ENCODE assay signal across 21 mouse cellular contexts in the genomic region with DNA sequence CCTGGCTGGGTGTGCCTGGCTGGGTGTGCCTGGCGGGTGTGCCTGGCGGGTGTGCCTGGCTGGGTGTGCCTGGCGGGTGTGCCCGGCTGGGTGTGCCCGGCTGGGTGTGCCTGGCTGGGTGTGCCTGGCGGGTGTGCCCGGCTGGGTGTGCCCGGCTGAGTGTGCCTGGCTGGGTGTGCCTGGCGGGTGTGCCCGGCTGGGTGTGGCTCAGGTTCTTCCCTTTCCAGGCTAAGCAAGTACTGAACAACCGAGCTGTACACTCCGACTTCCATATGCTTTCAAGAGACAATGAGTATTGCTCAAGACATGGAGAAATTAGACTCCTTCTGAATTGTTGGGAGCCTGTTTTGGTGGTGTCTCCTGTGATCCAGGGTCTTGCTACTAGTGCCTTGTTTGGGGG. TPM values are rescaled to one million over a fixed set of nuclear protein-coding genes. Genes with fewer than 3 reads are reported as not detected.
A peak's percentile ranks its signal among the peaks of the same experiment; 100 is the strongest.
DNase-seq lines count a peak whose midpoint lies in the region; ATAC-seq and TF ChIP-seq lines count a peak whose summit lies in the region.
"Had no signal": no experiment of that assay in that cellular context is flagged by ENCODE, and none has a peak within 500 bp of the region (broad histone marks: within the 10 kb centered on the region; RNA-seq: fewer than 3 reads in every experiment).

No protein-coding gene starts in this region.

- no peaks in the 10 kb centered on the region for H3K9me3 ChIP-seq in forebrain, embryonic 11.5 days (ENCODE audit: control insufficient read depth, low read length)
- no peaks in the 10 kb centered on the region for H3K9me3 ChIP-seq in forebrain, postnatal 0 days (ENCODE audit: low read length)
- peaks cover 21% of the 10 kb centered on the region for H3K9me3 ChIP-seq in liver, embryonic 12.5 days (replicated peaks)
- H3K9me3 ChIP-seq in liver, embryonic 16.5 days (replicated peaks; ENCODE audit: control insufficient read depth, low read length): peaks cover 13% of the 10 kb centered on the region
- H3K9me3 ChIP-seq in forebrain, embryonic 10.5 days: no peaks in the 10 kb centered on the region
- H3K9me3 ChIP-seq: embryonic facial prominence, embryonic 10.5 days; forebrain, embryonic 15.5 days; heart, embryonic 13.5 days; hindbrain, embryonic 15.5 days had no signal

- no peak for TF ChIP-seq CTCF in forebrain, postnatal 0 days (IDR thresholded peaks at IDR 0.05; ENCODE audit: low read depth)

- H3K4me3 ChIP-seq in forebrain, embryonic 11.5 days (ENCODE audit: low read depth, low read length): no peak overlapping the region
- no peak overlapping the region for H3K4me3 ChIP-seq in forebrain, postnatal 0 days (ENCODE audit: low read depth, low read length)
- no peak overlapping the region for H3K4me3 ChIP-seq in liver, embryonic 12.5 days
- H3K4me3 ChIP-seq in liver, embryonic 16.5 days (ENCODE audit: low read depth, low read length): no peak overlapping the region
- no peak overlapping the region for H3K4me3 ChIP-seq in forebrain, embryonic 10.5 days
- H3K4me3 ChIP-seq: forebrain, embryonic 15.5 days; heart, embryonic 13.5 days; hindbrain, embryonic 15.5 days had no signal

- DNase-seq in forebrain, embryonic 11.5 days (ENCODE audit: low spot score): peak; percentile 54
- DNase-seq in forebrain, postnatal 0 days: no peak
- peak; percentile 39 for DNase-seq in R1 (ENCODE audit: low read depth, low spot score)
- DNase-seq in urinary bladder, adult 2 months (ENCODE audit: low spot score): no peak
- DNase-seq in kidney, adult 11 months: no peak
- no peak for DNase-seq in forebrain, embryonic 10.5 days (ENCODE audit: extremely low spot score, low spot score)
- DNase-seq: adrenal gland, postnatal 14 days; B cell, adult 2 months; cerebellum, adult 9-10 months; cerebellum, postnatal 25 days; gastrocnemius, postnatal 10 days; heart, postnatal 36 days had no signal

- no peaks in the 10 kb centered on the region for H3K36me3 ChIP-seq in forebrain, embryonic 11.5 days (ENCODE audit: control insufficient read depth, insufficient read depth, low read length)
- 0 out of 2 replicates have a peak, but pooled peaks cover under 1% of the 10 kb centered on the region for H3K36me3 ChIP-seq in forebrain, postnatal 0 days (ENCODE audit: insufficient read depth)
- peaks cover 25% of the 10 kb centered on the region for H3K36me3 ChIP-seq in liver, embryonic 12.5 days
- H3K36me3 ChIP-seq in liver, embryonic 16.5 days (ENCODE audit: control insufficient read depth, insufficient read depth): peaks cover under 1% of the 10 kb centered on the region; the same call in 1 of the 2 replicates
- H3K36me3 ChIP-seq in forebrain, embryonic 10.5 days (replicated peaks): peaks cover 19% of the 10 kb centered on the region

- H3K4me1 ChIP-seq in forebrain, embryonic 11.5 days (replicated peaks; ENCODE audit: control insufficient read depth, insufficient read depth, low read length): peaks cover 3% of the 10 kb centered on the region
- H3K4me1 ChIP-seq in forebrain, postnatal 0 days (ENCODE audit: insufficient read depth): 0 out of 2 replicates have a peak, but pooled peaks cover 14% of the 10 kb centered on the region
- peaks cover 43% of the 10 kb centered on the region for H3K4me1 ChIP-seq in liver, embryonic 12.5 days
- peaks cover 19% of the 10 kb centered on the region for H3K4me1 ChIP-seq in liver, embryonic 16.5 days (ENCODE audit: control insufficient read depth, low read depth, low read length)
- peaks cover 30% of the 10 kb centered on the region for H3K4me1 ChIP-seq in forebrain, embryonic 10.5 days

- WGBS in forebrain, embryonic 11.5 days: 96% methylated on average over 12 of the region's 12 CpGs
- 96% methylated on average over 10 of the region's 12 CpGs for whole genome bisulfite sequencing in forebrain, postnatal 0 days
- WGBS in liver, embryonic 12.5 days (ENCODE audit: insufficient replicate concordance): 90% methylated on average over 9 of the region's 12 CpGs
- WGBS in liver, embryonic 16.5 days (ENCODE audit: insufficient replicate concordance): 77% methylated on average over 12 of the region's 12 CpGs
- WGBS in forebrain, embryonic 10.5 days: 95% methylated on average over 12 of the region's 12 CpGs

- H3K27me3 ChIP-seq in forebrain, embryonic 11.5 days (ENCODE audit: control insufficient read depth, insufficient read depth, low read length): no peaks in the 10 kb centered on the region
- H3K27me3 ChIP-seq in forebrain, postnatal 0 days (ENCODE audit: insufficient read depth, low read length): no peaks in the 10 kb centered on the region
- H3K27me3 ChIP-seq in liver, embryonic 12.5 days (replicated peaks): no peaks in the 10 kb centered on the region
- H3K27me3 ChIP-seq in liver, embryonic 16.5 days (ENCODE audit: control insufficient read depth, insufficient read depth, low read depth, low read length): no peaks in the 10 kb centered on the region
- H3K27me3 ChIP-seq in forebrain, embryonic 10.5 days (ENCODE audit: poor library complexity, severe bottlenecking): no peaks in the 10 kb centered on the region
- H3K27me3 ChIP-seq: forebrain, embryonic 15.5 days; heart, embryonic 13.5 days; hindbrain, embryonic 15.5 days had no signal

- H3K27ac ChIP-seq in forebrain, embryonic 11.5 days (ENCODE audit: low read depth, low read length): no peak overlapping the region
- H3K27ac ChIP-seq in forebrain, postnatal 0 days (ENCODE audit: low read depth, low read length): no peak overlapping the region
- H3K27ac ChIP-seq in liver, embryonic 12.5 days: peak overlapping the region; percentile 84
- peak overlapping the region; percentile 54 for H3K27ac ChIP-seq in liver, embryonic 16.5 days (ENCODE audit: low read length)
- H3K27ac ChIP-seq in forebrain, embryonic 10.5 days: no peak overlapping the region
- H3K27ac ChIP-seq: embryonic facial prominence, embryonic 10.5 days; forebrain, embryonic 15.5 days; heart, embryonic 13.5 days; hindbrain, embryonic 15.5 days had no signal

- H3K9ac ChIP-seq in forebrain, embryonic 11.5 days (ENCODE audit: low read length): no peak overlapping the region
- H3K9ac ChIP-seq in forebrain, postnatal 0 days: no peak overlapping the region
- no peak overlapping the region for H3K9ac ChIP-seq in liver, embryonic 12.5 days
- no peak overlapping the region for H3K9ac ChIP-seq in liver, embryonic 16.5 days (ENCODE audit: low read depth, low read length)
- H3K9ac ChIP-seq: forebrain, embryonic 15.5 days; heart, embryonic 13.5 days; hindbrain, embryonic 15.5 days had no signal

- ATAC-seq in forebrain, embryonic 11.5 days (replicated peaks; ENCODE audit: low FRiP score): no peak
- ATAC-seq in forebrain, postnatal 0 days: no peak
- ATAC-seq in liver, embryonic 12.5 days: no peak
- ATAC-seq in liver, embryonic 16.5 days (ENCODE audit: low read depth): no peak
- ATAC-seq: activated CD4-positive, CD25-positive, alpha-beta regulatory T cell, adult 4 months; CD4-positive, CD25-positive, alpha-beta regulatory T cell, adult 4 months; forebrain, embryonic 15.5 days; intestine, embryonic 16.5 days had no signal

- no peak overlapping the region for H3K4me2 ChIP-seq in forebrain, embryonic 11.5 days (ENCODE audit: low read depth, low read length, severe bottlenecking)
- H3K4me2 ChIP-seq in forebrain, postnatal 0 days (ENCODE audit: low read depth): no peak overlapping the region
- no peak overlapping the region for H3K4me2 ChIP-seq in liver, embryonic 12.5 days
- no peak overlapping the region for H3K4me2 ChIP-seq in liver, embryonic 16.5 days (ENCODE audit: low read depth, low read length)
- H3K4me2 ChIP-seq: forebrain, embryonic 15.5 days; heart, embryonic 13.5 days; hindbrain, embryonic 15.5 days had no signal

RNA-seq across cellular contexts. Expression of a gene that starts 2.0 kb away (rescaled TPM):
- 4,588 and 4,913 TPM in 2 replicates for polyA plus RNA-seq in forebrain, embryonic 11.5 days (2014; fragmentation: Nextera tagmentation; extraction: Ambion mirVana)
- total RNA-seq in forebrain, postnatal 0 days (2014; rRNA removed): 3,025 and 4,002 TPM in 2 replicates
- 5,423 and 7,006 TPM in 2 replicates for polyA plus RNA-seq in forebrain, postnatal 0 days (2015; fragmentation: Nextera tagmentation; extraction: Ambion mirVana)
- 3,798 and 3,900 TPM in 2 replicates for polyA plus RNA-seq in liver, embryonic 12.5 days (2016; fragmentation: Nextera tagmentation; extraction: Ambion mirVana)
- polyA plus RNA-seq in liver, embryonic 16.5 days (2015; fragmentation: Nextera tagmentation; extraction: Ambion mirVana): 2,023 and 2,306 TPM in 2 replicates
- 1,961 and 2,442 TPM in 2 replicates for polyA plus RNA-seq in urinary bladder, adult 2 months (2012; rRNA removed)
- polyA plus RNA-seq in forebrain, embryonic 10.5 days (2016; fragmentation: Nextera tagmentation; extraction: Ambion mirVana): 6,009 and 6,074 TPM in 2 replicates

RNA-seq across cellular contexts. Expression of a gene that starts 24.4 kb away (rescaled TPM):
- 22.3 and 28.9 TPM in 2 replicates for polyA plus RNA-seq in forebrain, embryonic 11.5 days (2014; fragmentation: Nextera tagmentation; extraction: Ambion mirVana)
- total RNA-seq in forebrain, postnatal 0 days (2014; rRNA removed): 109 and 129 TPM in 2 replicates
- 38.1 and 43.8 TPM in 2 replicates for polyA plus RNA-seq in forebrain, postnatal 0 days (2015; fragmentation: Nextera tagmentation; extraction: Ambion mirVana)
- 5.6 and 6.7 TPM in 2 replicates for polyA plus RNA-seq in liver, embryonic 12.5 days (2016; fragmentation: Nextera tagmentation; extraction: Ambion mirVana)
- polyA plus RNA-seq in liver, embryonic 16.5 days (2015; fragmentation: Nextera tagmentation; extraction: Ambion mirVana): 3.3 and 3.7 TPM in 2 replicates
- polyA plus RNA-seq in urinary bladder, adult 2 months (2012; rRNA removed): 12.4 and 33.6 TPM in 2 replicates
- polyA plus RNA-seq in forebrain, embryonic 10.5 days (2016; fragmentation: Nextera tagmentation; extraction: Ambion mirVana): 13.6 and 15.9 TPM in 2 replicates

RNA-seq across cellular contexts. Expression of a gene that starts 31.0 kb away (rescaled TPM):
- polyA plus RNA-seq in forebrain, embryonic 11.5 days (2014; fragmentation: Nextera tagmentation; extraction: Ambion mirVana): 962 and 982 TPM in 2 replicates
- total RNA-seq in forebrain, postnatal 0 days (2014; rRNA removed): 55.3 and 68.0 TPM in 2 replicates
- polyA plus RNA-seq in forebrain, postnatal 0 days (2015; fragmentation: Nextera tagmentation; extraction: Ambion mirVana): 185 and 235 TPM in 2 replicates
- polyA plus RNA-seq in liver, embryonic 12.5 days (2016; fragmentation: Nextera tagmentation; extraction: Ambion mirVana): 121 and 125 TPM in 2 replicates
- 116 and 120 TPM in 2 replicates for polyA plus RNA-seq in liver, embryonic 16.5 days (2015; fragmentation: Nextera tagmentation; extraction: Ambion mirVana)
- polyA plus RNA-seq in urinary bladder, adult 2 months (2012; rRNA removed): 97.0 and 110 TPM in 2 replicates
- 844 and 848 TPM in 2 replicates for polyA plus RNA-seq in forebrain, embryonic 10.5 days (2016; fragmentation: Nextera tagmentation; extraction: Ambion mirVana)

Comparison
In these comparisons a context has a peak if more than half of its experiments do, and no peak if none do; other contexts are left out.
1. DNase-seq: peak in forebrain, embryonic 11.5 days (single experiment) and R1 (single experiment); none in forebrain, postnatal 0 days (single experiment), urinary bladder, adult 2 months (single experiment), kidney, adult 11 months (single experiment) and forebrain, embryonic 10.5 days (single experiment).
2. H3K27ac ChIP-seq: peak in liver, embryonic 12.5 days (single experiment) and liver, embryonic 16.5 days (single experiment); none in forebrain, embryonic 11.5 days (single experiment), forebrain, postnatal 0 days (single experiment) and forebrain, embryonic 10.5 days (single experiment).